Mouse (Mus musculus) thymus, postnatal 0 days (tissue): ENCODE measurements around the gene Cachd1. TPM values are rescaled to one million over a fixed set of nuclear protein-coding genes. Genes with fewer than 3 reads are reported as not detected.
A peak's percentile ranks its signal among the peaks of the same experiment; 100 is the strongest.

Experiments used
- DNase-seq: peaks from one replicate; pipeline ENCODE4 v3.0.0-alpha.2; 2015; ENCODE audit warnings: low spot score
- polyA plus RNA-seq: library from polyadenylated mRNA; unstranded; fragments of >200 nt; fragmentation: Nextera tagmentation; extraction: Ambion mirVana; gene quantifications from 2 replicates; pipeline ENCODE4 v1.2.1, GENCODE M21; 2015

Cachd1 gene
- polyA plus RNA-seq, 1 experiment from 2014 or later: 3.9 TPM

- DNase-seq: no peak
Observed at GRCm38 (mm10) chr4:100865423-100865822, 88.9 kb downstream of the Cachd1 start.

- no peak for DNase-seq
Observed at GRCm38 (mm10) chr4:100865962-100866703, 89.7 kb downstream of the Cachd1 start.

- DNase-seq: no peak
Observed at GRCm38 (mm10) chr4:100877351-100877750, 100.9 kb downstream of the Cachd1 start.

GRCm38 (mm10) chr4:100879414-100879813 is 102.9 kb downstream of the Cachd1 start:
- DNase-seq: no peak

- no peak for DNase-seq
Observed at GRCm38 (mm10) chr4:100880075-100880474, 103.6 kb downstream of the Cachd1 start.

GRCm38 (mm10) chr4:100885793-100886742 is 109.6 kb downstream of the Cachd1 start:
- DNase-seq: no peak

- no peak for DNase-seq
Observed at GRCm38 (mm10) chr4:100886743-100887416, 110.4 kb downstream of the Cachd1 start.

- DNase-seq: no peak
Observed at GRCm38 (mm10) chr4:100890106-100890970, 113.9 kb downstream of the Cachd1 start.

GRCm38 (mm10) chr4:100893739-100894138 is 117.3 kb downstream of the Cachd1 start:
- DNase-seq: no peak

GRCm38 (mm10) chr4:100894142-100894541 is 117.7 kb downstream of the Cachd1 start:
- DNase-seq: no peak

- no peak for DNase-seq
Observed at GRCm38 (mm10) chr4:100896260-100897010, 120.0 kb downstream of the Cachd1 start.

- no peak for DNase-seq
Observed at GRCm38 (mm10) chr4:100897943-100898342, 121.5 kb downstream of the Cachd1 start.

- DNase-seq: no peak
Observed at GRCm38 (mm10) chr4:100909694-100910340, 133.3 kb downstream of the Cachd1 start.

- DNase-seq: no peak
Observed at GRCm38 (mm10) chr4:100910605-100911330, 134.3 kb downstream of the Cachd1 start.

- DNase-seq: no peak
Observed at GRCm38 (mm10) chr4:100911658-100912057, 135.2 kb downstream of the Cachd1 start.

- DNase-seq: no peak
Observed at GRCm38 (mm10) chr4:100913666-100914065, 137.2 kb downstream of the Cachd1 start.

- DNase-seq: peak; percentile 2
Observed at GRCm38 (mm10) chr4:100914532-100914931, 138.1 kb downstream of the Cachd1 start.

GRCm38 (mm10) chr4:100915093-100915492 is 138.6 kb downstream of the Cachd1 start:
- no peak for DNase-seq

- no peak for DNase-seq
Observed at GRCm38 (mm10) chr4:100917511-100917910, 141.0 kb downstream of the Cachd1 start.
